Mouse (Mus musculus) liver, embryonic 14.5 days (tissue): Measurements from ENCODE around the gene Tmem92.

Source experiments
- CTCF ChIP-seq: IDR thresholded peaks from 2 replicates; pipeline ENCODE4 v1.5.1; 2016; ENCODE audit warnings: antibody characterized with exemption, low read depth, control low read depth
- EP300 ChIP-seq: IDR thresholded peaks from 2 replicates; pipeline ENCODE4 v1.6.1; 2016; ENCODE audit warnings: antibody characterized with exemption, low read depth

DNA sequence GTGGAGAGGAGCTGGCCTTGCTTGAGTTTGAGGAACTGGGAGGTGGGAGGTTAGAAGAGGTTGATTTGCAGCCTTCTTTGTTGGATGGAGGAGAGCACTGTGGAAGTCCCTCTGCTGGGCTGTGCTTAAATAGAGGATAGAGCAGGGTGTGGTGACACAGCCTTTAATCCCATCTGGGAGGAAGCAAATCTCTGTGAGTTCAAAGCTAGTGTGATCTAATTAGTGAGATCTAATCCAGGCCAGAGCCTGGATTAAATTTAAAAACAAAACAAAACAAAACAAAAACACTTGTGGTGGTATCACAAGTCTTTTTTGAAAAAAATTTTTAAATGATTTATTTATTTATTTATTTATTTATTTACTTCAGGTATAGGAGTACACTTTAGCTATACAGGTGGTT is at the start of gene Tmem92:
- TF ChIP-seq CTCF = no peak
- no peak for TF ChIP-seq EP300
